Mouse (Mus musculus): ENCODE data around the gene Actn3. TPM values are rescaled to one million over a fixed set of nuclear protein-coding genes. Genes with fewer than 3 reads are reported as not detected.
A peak's percentile ranks its signal among the peaks of the same experiment; 100 is the strongest.

The Actn3 gene
- polyA plus RNA-seq, 1 experiment, result 0.20 TPM

DNA sequence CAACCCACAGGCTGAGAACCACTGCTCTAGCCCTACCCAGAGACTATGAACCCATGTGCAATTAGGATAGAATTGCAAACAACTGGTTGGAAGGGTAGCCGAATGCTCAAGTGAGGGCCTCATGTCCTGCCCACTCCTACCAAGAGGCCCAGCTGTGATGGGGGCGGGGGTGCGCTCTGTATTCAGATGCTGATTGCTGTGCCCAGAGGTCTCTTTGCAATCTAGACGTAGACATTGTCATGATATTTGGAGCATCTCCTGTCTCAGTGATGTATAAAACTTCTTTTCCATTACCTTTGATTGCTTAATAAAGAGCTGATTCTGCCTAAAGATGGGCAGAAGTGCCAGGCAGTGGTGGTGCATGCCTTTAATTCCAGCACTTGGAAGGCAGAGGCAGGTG, 27.9 kb downstream of the Actn3 start:
- TF ChIP-seq GATA1 (IDR thresholded peaks at IDR 0.05; ENCODE audit: low read length), result no peak
- TF ChIP-seq TAL1 (IDR thresholded peaks at IDR 0.05; ENCODE audit: low read length), result no peak
- Histone ChIP-seq H3K9me3 (ENCODE audit: control insufficient read depth, low read length) (peaks cover 2% of the 10 kb centered on the region; the same call in 1 of the 2 replicates), H3K4me1 (ENCODE audit: control insufficient read depth) (peaks cover 16% of the 10 kb centered on the region), H3K36me3 (ENCODE audit: control insufficient read depth) (no peaks in the 10 kb centered on the region), H3K27me3 (ENCODE audit: control insufficient read depth) (peaks cover 81% of the 10 kb centered on the region), H3K4me3 (replicated peaks) (no peak overlapping the region)

DNA sequence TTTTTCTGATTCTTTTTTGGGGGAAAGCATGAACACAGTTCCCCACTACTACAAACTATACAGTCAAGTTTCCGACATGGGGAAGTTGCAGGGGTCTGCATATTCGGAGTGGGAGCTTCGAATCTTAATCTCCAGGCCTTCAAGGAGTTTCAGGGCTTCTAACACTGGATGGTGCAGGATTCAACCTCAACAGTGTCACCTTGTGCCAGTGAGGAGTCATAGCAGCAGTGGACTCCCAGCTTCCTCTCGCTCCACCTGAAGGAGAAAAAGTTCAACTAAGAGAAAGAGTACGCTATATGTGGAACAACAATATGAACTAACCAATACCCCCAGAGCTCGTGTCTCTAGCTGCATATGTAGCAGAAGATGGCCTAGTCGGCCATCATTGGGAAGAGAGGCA, 30.2 kb downstream of the Actn3 start:
- Histone ChIP-seq H3K4me3 (replicated peaks) (no peak overlapping the region), H3K27me3 (ENCODE audit: control insufficient read depth) (peaks cover 73% of the 10 kb centered on the region), H3K4me1 (ENCODE audit: control insufficient read depth) (peaks cover 10% of the 10 kb centered on the region), H3K36me3 (ENCODE audit: control insufficient read depth) (no peaks in the 10 kb centered on the region), H3K9me3 (ENCODE audit: control insufficient read depth, low read length) (no peaks in the 10 kb centered on the region)
- TF ChIP-seq GATA1 (IDR thresholded peaks at IDR 0.05; ENCODE audit: low read length) (no peak), TAL1 (IDR thresholded peaks at IDR 0.05; ENCODE audit: low read length) (no peak)

DNA sequence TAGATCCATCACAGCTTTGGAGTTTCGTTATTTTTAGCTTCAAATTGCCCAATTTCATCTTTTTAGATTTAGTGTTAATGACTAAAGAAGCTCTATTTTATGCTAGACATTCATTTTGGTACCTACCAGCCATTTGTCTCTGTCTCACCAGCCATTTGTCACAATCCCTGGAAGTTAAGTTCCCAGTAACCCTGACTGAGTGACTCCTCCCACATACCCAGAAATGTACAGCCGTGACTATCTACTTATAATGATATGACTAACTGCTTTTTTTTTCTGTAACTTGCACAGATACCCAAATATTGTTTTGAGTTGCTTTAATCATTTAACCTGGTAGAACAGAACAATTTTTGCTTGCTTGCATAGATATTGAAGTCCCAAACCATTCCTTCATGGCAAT, 31.9 kb downstream of the Actn3 start:
- no peak overlapping the region for H3K4me3 ChIP-seq (replicated peaks)
- H3K27me3 ChIP-seq (ENCODE audit: control insufficient read depth), result peaks cover 74% of the 10 kb centered on the region
- H3K4me1 ChIP-seq (ENCODE audit: control insufficient read depth), result peaks cover 18% of the 10 kb centered on the region
- TF ChIP-seq GATA1 (IDR thresholded peaks at IDR 0.05; ENCODE audit: low read length) (no peak), TAL1 (IDR thresholded peaks at IDR 0.05; ENCODE audit: low read length) (no peak)
- H3K9me3 ChIP-seq (ENCODE audit: control insufficient read depth, low read length), result no peaks in the 10 kb centered on the region
- H3K36me3 ChIP-seq (ENCODE audit: control insufficient read depth), result no peaks in the 10 kb centered on the region

DNA sequence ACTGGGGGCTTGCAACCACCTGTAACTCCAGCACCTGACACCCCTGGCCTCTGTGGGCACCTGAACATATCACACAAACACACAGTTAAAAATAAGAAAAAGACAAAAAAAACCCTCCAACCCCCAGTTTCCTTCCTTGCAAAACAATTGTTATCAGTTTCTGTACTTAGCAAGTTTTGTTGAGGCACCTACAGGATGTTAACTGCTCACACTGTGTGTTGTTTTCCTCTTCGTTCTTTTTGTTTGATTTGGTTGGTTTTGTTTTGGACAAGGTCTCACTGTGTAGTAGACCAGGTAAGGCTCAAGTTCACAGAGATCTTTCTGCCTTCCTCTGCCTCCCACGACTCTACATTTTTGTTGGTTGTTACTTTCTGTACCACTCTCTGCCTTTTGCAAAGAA, 35.1 kb downstream of the Actn3 start:
- H3K4me3 ChIP-seq (replicated peaks), result no peak overlapping the region
- H3K9me3 ChIP-seq (ENCODE audit: control insufficient read depth, low read length), result no peaks in the 10 kb centered on the region
- H3K27me3 ChIP-seq (ENCODE audit: control insufficient read depth), result peaks cover 61% of the 10 kb centered on the region
- peaks cover 51% of the 10 kb centered on the region for H3K4me1 ChIP-seq (ENCODE audit: control insufficient read depth)
- no peak for TF ChIP-seq TAL1 (IDR thresholded peaks at IDR 0.05; ENCODE audit: low read length)
- H3K36me3 ChIP-seq (ENCODE audit: control insufficient read depth), result peaks cover 2% of the 10 kb centered on the region

DNA sequence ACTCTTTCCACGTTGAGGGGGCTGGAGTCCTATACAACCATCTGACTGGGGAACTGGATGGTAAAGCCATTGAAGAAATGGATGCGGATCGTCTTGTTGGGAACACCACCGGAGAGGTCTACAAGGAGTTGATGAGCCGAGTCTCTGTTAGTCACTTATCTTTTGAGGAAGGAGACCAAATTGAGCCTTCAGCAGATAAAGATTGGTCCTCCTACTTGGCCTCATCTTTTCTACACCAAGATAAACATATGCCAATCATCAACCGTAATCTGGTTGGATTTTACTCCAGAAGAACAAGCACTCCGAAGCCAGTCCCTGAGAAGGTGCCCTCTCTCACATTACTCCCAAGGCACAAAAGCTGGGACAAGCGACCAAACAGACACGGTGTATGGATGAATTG, 36.9 kb downstream of the Actn3 start:
- Histone ChIP-seq H3K4me1 (ENCODE audit: control insufficient read depth) (peaks cover 57% of the 10 kb centered on the region), H3K27me3 (ENCODE audit: control insufficient read depth) (peaks cover 52% of the 10 kb centered on the region), H3K36me3 (ENCODE audit: control insufficient read depth) (peaks cover 17% of the 10 kb centered on the region), H3K9me3 (ENCODE audit: control insufficient read depth, low read length) (no peaks in the 10 kb centered on the region), H3K4me3 (replicated peaks) (no peak overlapping the region)
- no peak for TF ChIP-seq GATA1 (IDR thresholded peaks at IDR 0.05; ENCODE audit: low read length)

DNA sequence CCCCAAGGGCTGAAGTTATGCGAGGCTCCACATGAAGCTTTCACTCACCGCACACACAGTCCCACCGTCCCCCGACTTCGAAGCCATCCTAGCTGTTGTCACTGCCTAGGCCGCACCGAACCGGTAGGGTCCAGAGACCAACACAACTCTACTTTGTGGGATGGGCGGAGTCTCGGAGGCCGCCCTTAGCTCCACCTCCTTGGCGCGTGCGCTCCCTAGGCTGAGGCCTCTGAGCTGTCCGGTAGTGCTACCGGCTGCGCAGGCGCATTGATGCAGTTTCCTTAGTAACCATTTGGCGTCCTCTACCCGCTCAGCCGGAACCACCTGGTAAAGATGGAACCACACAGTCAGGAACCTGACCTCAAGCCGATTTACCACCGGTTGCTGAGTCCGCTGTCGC, 38.6 kb downstream of the Actn3 start, which contains the start of the genes Ccs and Ccdc87:
TSS of gene Ccs (minus strand) at position 184 of the 400 bp plus-strand sequence.
TSS of gene Ccdc87 (plus strand) at position 218 of the 400 bp plus-strand sequence.
- no peak for TF ChIP-seq TAL1 (IDR thresholded peaks at IDR 0.05; ENCODE audit: low read length)
- peaks cover 43% of the 10 kb centered on the region for H3K27me3 ChIP-seq (ENCODE audit: control insufficient read depth)
- peaks cover 53% of the 10 kb centered on the region for H3K4me1 ChIP-seq (ENCODE audit: control insufficient read depth)
- peaks cover 26% of the 10 kb centered on the region for H3K36me3 ChIP-seq (ENCODE audit: control insufficient read depth)
- no peaks in the 10 kb centered on the region for H3K9me3 ChIP-seq (ENCODE audit: control insufficient read depth, low read length)
- H3K4me3 ChIP-seq (replicated peaks), result peak within 1 kb of the TSS; percentile 71

DNA sequence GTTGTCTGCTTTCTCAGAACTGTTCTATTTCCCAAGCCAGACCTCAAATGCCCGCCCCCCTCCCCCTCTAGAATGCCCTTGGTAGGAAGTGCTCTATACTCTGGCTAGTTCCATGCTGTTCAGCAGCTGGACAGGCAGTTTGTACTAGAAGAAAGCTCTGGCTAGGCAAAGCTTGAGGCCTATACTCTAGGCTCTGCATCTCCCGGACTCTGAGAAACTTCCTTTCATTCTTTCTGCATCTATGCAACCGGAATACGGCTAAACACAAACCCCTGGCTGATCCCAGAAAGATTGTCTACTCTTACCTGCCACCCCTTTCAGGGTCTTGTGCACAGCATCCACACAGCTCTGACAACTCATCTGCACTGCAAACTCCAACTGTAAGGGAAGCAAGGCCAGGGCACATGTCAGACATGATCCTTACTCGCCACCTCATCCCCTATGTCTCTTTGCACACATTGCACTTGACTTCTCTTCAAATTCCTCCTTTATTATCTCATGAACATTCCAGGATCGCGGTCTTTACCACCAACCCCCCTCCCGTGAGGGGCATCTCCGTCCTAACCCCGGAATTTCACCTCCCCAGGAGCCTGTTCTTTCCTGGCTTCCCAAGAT, 39.1 kb downstream of the Actn3 start:
- Histone ChIP-seq H3K9me3 (ENCODE audit: control insufficient read depth, low read length) (no peaks in the 10 kb centered on the region), H3K4me3 (replicated peaks) (peak overlapping the region; percentile 71), H3K27me3 (ENCODE audit: control insufficient read depth) (peaks cover 40% of the 10 kb centered on the region), H3K4me1 (ENCODE audit: control insufficient read depth) (peaks cover 53% of the 10 kb centered on the region), H3K36me3 (ENCODE audit: control insufficient read depth) (peaks cover 32% of the 10 kb centered on the region)
- TF ChIP-seq TAL1 (IDR thresholded peaks at IDR 0.05; ENCODE audit: low read length) (no peak), GATA1 (IDR thresholded peaks at IDR 0.05; ENCODE audit: low read length) (no peak)

DNA sequence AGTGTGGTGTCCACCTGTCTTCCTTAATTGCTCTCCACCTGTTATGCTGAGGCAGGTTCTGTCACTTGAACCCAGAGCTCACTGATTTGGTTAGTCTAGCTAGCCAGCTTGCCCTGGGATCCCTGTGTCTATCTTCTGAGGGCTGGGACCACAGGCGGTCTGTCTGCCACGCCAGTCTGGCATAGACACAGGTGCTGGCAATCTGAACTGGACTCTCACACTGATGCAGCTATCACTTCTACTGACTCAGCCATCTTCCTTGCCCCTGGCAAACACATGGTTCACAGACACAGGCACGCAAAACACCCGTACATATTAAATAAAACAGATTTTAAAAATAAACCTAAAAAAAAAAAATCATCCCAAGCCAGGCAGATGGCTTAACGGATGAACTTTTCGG, 40.7 kb downstream of the Actn3 start:
- TF ChIP-seq TAL1 (IDR thresholded peaks at IDR 0.05; ENCODE audit: low read length) (no peak), GATA1 (IDR thresholded peaks at IDR 0.05; ENCODE audit: low read length) (no peak)
- Histone ChIP-seq H3K27me3 (ENCODE audit: control insufficient read depth) (peaks cover 27% of the 10 kb centered on the region), H3K9me3 (ENCODE audit: control insufficient read depth, low read length) (no peaks in the 10 kb centered on the region), H3K4me1 (ENCODE audit: control insufficient read depth) (peaks cover 53% of the 10 kb centered on the region), H3K4me3 (replicated peaks) (no peak overlapping the region), H3K36me3 (ENCODE audit: control insufficient read depth) (peaks cover 47% of the 10 kb centered on the region)

DNA sequence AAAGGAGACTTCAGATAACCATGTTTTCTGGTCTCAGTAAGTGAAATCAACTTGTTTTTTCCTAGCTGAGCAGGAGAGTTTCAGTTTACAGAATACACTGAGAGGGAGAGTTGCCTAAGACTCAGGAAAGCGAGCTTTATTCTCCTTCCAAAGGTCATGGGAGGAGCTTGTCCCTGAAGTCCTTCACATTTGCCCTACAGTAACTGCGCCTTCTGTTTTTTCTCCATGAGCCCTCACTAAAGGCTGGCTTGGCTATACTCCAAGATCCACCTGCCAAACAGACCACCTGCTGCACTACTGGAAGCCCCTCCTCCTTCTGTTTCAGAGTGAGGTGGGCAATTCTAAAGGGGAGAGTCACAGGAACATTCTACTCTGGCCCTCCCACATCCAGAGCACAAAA, 41.6 kb downstream of the Actn3 start:
- Histone ChIP-seq H3K36me3 (ENCODE audit: control insufficient read depth) (peaks cover 54% of the 10 kb centered on the region), H3K9me3 (ENCODE audit: control insufficient read depth, low read length) (no peaks in the 10 kb centered on the region), H3K4me3 (replicated peaks) (no peak overlapping the region), H3K4me1 (ENCODE audit: control insufficient read depth) (peaks cover 47% of the 10 kb centered on the region), H3K27me3 (ENCODE audit: control insufficient read depth) (peaks cover 17% of the 10 kb centered on the region)
- TF ChIP-seq GATA1 (IDR thresholded peaks at IDR 0.05; ENCODE audit: low read length) (no peak), TAL1 (IDR thresholded peaks at IDR 0.05; ENCODE audit: low read length) (no peak)

DNA sequence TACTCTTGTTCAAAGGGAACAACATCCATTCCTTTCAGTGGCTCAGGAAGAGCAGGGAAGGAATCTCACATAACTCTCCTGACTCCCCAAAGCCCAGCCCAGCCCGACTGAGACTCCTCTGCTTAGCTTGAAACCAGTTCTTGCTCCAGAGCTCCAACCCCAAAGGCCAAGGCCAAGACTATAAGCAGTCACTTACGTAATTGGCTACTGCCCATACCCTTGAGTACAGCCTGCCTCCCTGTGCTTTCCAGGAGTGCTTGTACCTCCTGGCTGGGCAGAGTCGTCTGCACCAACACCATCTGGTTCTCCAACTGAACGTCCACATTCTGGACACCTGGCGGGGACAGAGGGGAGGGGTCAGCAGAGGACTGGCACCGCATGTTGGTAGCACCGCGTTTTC, 43.7 kb downstream of the Actn3 start:
- peaks cover 32% of the 10 kb centered on the region for H3K4me1 ChIP-seq (ENCODE audit: control insufficient read depth)
- peaks cover 75% of the 10 kb centered on the region for H3K36me3 ChIP-seq (ENCODE audit: control insufficient read depth)
- TF ChIP-seq GATA1 (IDR thresholded peaks at IDR 0.05; ENCODE audit: low read length), result no peak
- no peak for TF ChIP-seq TAL1 (IDR thresholded peaks at IDR 0.05; ENCODE audit: low read length)
- no peak overlapping the region for H3K4me3 ChIP-seq (replicated peaks)
- H3K27me3 ChIP-seq (ENCODE audit: control insufficient read depth), result no peaks in the 10 kb centered on the region
- no peaks in the 10 kb centered on the region for H3K9me3 ChIP-seq (ENCODE audit: control insufficient read depth, low read length)

All from erythroblast, embryonic 14.5 days (primary cell).